Mouse (Mus musculus): ENCODE measurements around the gene Otulin. TPM values are rescaled to one million over a fixed set of nuclear protein-coding genes. Genes with fewer than 3 reads are reported as not detected.

The Otulin gene
- total and polyA plus RNA-seq, 3 experiments: 65.5 to 70.6 TPM; not detected in 1

- Histone ChIP-seq H3K4me3 (ENCODE audit: control insufficient read depth in 1 of 2, insufficient read depth in 1 of 2, low read depth in 2 of 2, low read length in 2 of 2) (no peak overlapping the region), H3K4me1 (ENCODE audit: control insufficient read depth in 1 of 2, insufficient read depth in 2 of 2, low read length in 2 of 2) (no peaks in the 10 kb centered on the region), H3K9ac (ENCODE audit: control insufficient read depth, low read depth, low read length, poor library complexity, severe bottlenecking) (no peak overlapping the region), H3K27me3 (ENCODE audit: control insufficient read depth in 1 of 2, insufficient read depth in 2 of 2, low read length in 2 of 2) (no peaks in the 10 kb centered on the region), H3K36me3 (ENCODE audit: control insufficient read depth in 1 of 2, insufficient read depth in 2 of 2, low read length in 2 of 2) (no peaks in the 10 kb centered on the region; a peak in 1 of 4 replicates), H3K27ac (ENCODE audit: control insufficient read depth, low read depth, low read length) (no peak overlapping the region), H3K9me3 (replicated peaks; ENCODE audit: insufficient read depth, low read length) (no peaks in the 10 kb centered on the region), H3K79me2 (ENCODE audit: control insufficient read depth, insufficient read depth, low read length, poor library complexity) (no peaks in the 10 kb centered on the region)
- TF ChIP-seq SMC3 (IDR thresholded peaks at IDR 0.05; ENCODE audit: low read depth, low read length) (no peak), GABPA (IDR thresholded peaks at IDR 0.05; ENCODE audit: low read depth, low read length) (no peak), USF2 (IDR thresholded peaks at IDR 0.05; ENCODE audit: borderline replicate concordance in 1 of 2, insufficient read depth in 1 of 2, low read depth in 1 of 2, low read length in 2 of 2) (no peak), SIN3A (IDR thresholded peaks at IDR 0.05; ENCODE audit: low read length) (no peak), ZMIZ1 (IDR thresholded peaks at IDR 0.05; ENCODE audit: low read depth, low read length) (no peak), RCOR1 (IDR thresholded peaks at IDR 0.05; ENCODE audit: low read depth, low read length) (no peak), CHD1 (IDR thresholded peaks at IDR 0.05; ENCODE audit: low read depth, low read length) (no peak), CTCF (IDR thresholded peaks at IDR 0.05 in 2 of 3, conservative IDR thresholded peaks at IDR 0.05 in 1 of 3; ENCODE audit: control insufficient read depth in 1 of 3, insufficient read depth in 1 of 3, low read depth in 2 of 3, low read length in 3 of 3, poor library complexity in 1 of 3, severe bottlenecking in 1 of 3) (no peak), ZC3H11A (IDR thresholded peaks at IDR 0.05; ENCODE audit: low read depth, low read length) (no peak), EP300 (IDR thresholded peaks at IDR 0.05; ENCODE audit: low read depth in 1 of 2, low read length in 2 of 2) (no peak), GATA1 (IDR thresholded peaks at IDR 0.05; ENCODE audit: low read depth, low read length) (no peak), ELF1 (IDR thresholded peaks at IDR 0.05; ENCODE audit: low read depth, low read length) (no peak), UBTF (IDR thresholded peaks at IDR 0.05; ENCODE audit: borderline replicate concordance, insufficient read depth, low read depth, low read length) (no peak), MYB (IDR thresholded peaks at IDR 0.05; ENCODE audit: low read depth, low read length) (no peak), CHD2 (IDR thresholded peaks at IDR 0.05; ENCODE audit: low read length) (no peak), MAZ (IDR thresholded peaks at IDR 0.05; ENCODE audit: low read depth, low read length) (no peak), ZKSCAN1 (IDR thresholded peaks at IDR 0.05; ENCODE audit: low read depth, low read length) (no peak), E2F4 (IDR thresholded peaks at IDR 0.05; ENCODE audit: borderline replicate concordance, low read depth, low read length) (no peak), POLR2AphosphoS2 (IDR thresholded peaks at IDR 0.05; ENCODE audit: low read length) (no peak), TCF12 (IDR thresholded peaks at IDR 0.05; ENCODE audit: low read depth, low read length) (no peak)
- DNase-seq (ENCODE audit: low read depth, low spot score): no peak
These were observed 26.1 kb upstream of the Otulin start for GRCm38 (mm10) chr15:27656626-27657025.

DNA sequence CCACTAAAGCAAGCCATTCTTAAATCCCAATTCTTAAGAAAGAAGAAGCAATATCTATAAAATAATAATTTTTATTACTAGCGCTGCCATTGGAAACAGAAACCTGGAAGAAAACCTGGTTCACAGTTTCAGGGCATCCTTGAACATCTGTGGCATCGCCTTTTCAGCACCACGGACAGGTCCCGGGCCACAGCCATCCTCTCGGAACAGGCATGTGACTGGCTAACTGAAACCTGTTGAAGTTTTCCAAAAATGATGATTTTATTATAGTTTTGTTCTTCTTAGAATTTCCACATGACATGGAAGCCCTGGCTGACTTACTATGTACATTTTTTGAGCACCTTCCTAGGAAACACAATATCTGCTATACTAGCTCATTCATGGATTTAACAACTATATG lies 24.5 kb upstream of the Otulin start:
- no peak overlapping the region for H3K27ac ChIP-seq (ENCODE audit: control insufficient read depth, low read depth, low read length)
- no peak overlapping the region for H3K9ac ChIP-seq (ENCODE audit: control insufficient read depth, low read depth, low read length, poor library complexity, severe bottlenecking)
- no peaks in the 10 kb centered on the region for H3K27me3 ChIP-seq (ENCODE audit: control insufficient read depth in 1 of 2, insufficient read depth in 2 of 2, low read length in 2 of 2)
- H3K36me3 ChIP-seq (ENCODE audit: control insufficient read depth in 1 of 2, insufficient read depth in 2 of 2, low read length in 2 of 2): no peaks in the 10 kb centered on the region; a peak in 1 of 4 replicates
- no peak overlapping the region for H3K4me3 ChIP-seq (ENCODE audit: control insufficient read depth in 1 of 2, insufficient read depth in 1 of 2, low read depth in 2 of 2, low read length in 2 of 2)
- peak; percentile 76 for DNase-seq (ENCODE audit: low read depth, low spot score)
- no peaks in the 10 kb centered on the region for H3K79me2 ChIP-seq (ENCODE audit: control insufficient read depth, insufficient read depth, low read length, poor library complexity)
- no peaks in the 10 kb centered on the region for H3K4me1 ChIP-seq (ENCODE audit: control insufficient read depth in 1 of 2, insufficient read depth in 2 of 2, low read length in 2 of 2)
- H3K9me3 ChIP-seq (replicated peaks; ENCODE audit: insufficient read depth, low read length): no peaks in the 10 kb centered on the region
- TF ChIP-seq UBTF (IDR thresholded peaks at IDR 0.05; ENCODE audit: borderline replicate concordance, insufficient read depth, low read depth, low read length) (no peak), MXI1 (IDR thresholded peaks at IDR 0.05; ENCODE audit: low read depth, low read length) (peak; percentile 95), ZC3H11A (IDR thresholded peaks at IDR 0.05; ENCODE audit: low read depth, low read length) (no peak), CHD1 (IDR thresholded peaks at IDR 0.05; ENCODE audit: low read depth, low read length) (no peak), HCFC1 (IDR thresholded peaks at IDR 0.05; ENCODE audit: low read depth, low read length) (no peak), ZNF384 (IDR thresholded peaks at IDR 0.05; ENCODE audit: low read depth, low read length) (no peak), MYC (IDR thresholded peaks at IDR 0.05; ENCODE audit: low read depth, low read length) (0 out of 2 replicates have a peak, but pooled peaks have one; percentile 39), MEF2A (IDR thresholded peaks at IDR 0.05; ENCODE audit: extremely low read depth, insufficient replicate concordance, low read depth, low read length, poor library complexity, severe bottlenecking) (no peak), ZMIZ1 (IDR thresholded peaks at IDR 0.05; ENCODE audit: low read depth, low read length) (no peak), USF1 (IDR thresholded peaks at IDR 0.05; ENCODE audit: low read depth, low read length) (peak; percentile 58), MAFK (IDR thresholded peaks at IDR 0.05; ENCODE audit: borderline replicate concordance, low read depth, low read length) (no peak), USF2 (IDR thresholded peaks at IDR 0.05; ENCODE audit: borderline replicate concordance in 1 of 2, insufficient read depth in 1 of 2, low read depth in 1 of 2, low read length in 2 of 2) (no peak), ZKSCAN1 (IDR thresholded peaks at IDR 0.05; ENCODE audit: low read depth, low read length) (no peak), CTCF (IDR thresholded peaks at IDR 0.05 in 2 of 3, conservative IDR thresholded peaks at IDR 0.05 in 1 of 3; ENCODE audit: control insufficient read depth in 1 of 3, insufficient read depth in 1 of 3, low read depth in 2 of 3, low read length in 3 of 3, poor library complexity in 1 of 3, severe bottlenecking in 1 of 3) (no peak), RCOR1 (IDR thresholded peaks at IDR 0.05; ENCODE audit: low read depth, low read length) (no peak), GABPA (IDR thresholded peaks at IDR 0.05; ENCODE audit: low read depth, low read length) (no peak), NRF1 (IDR thresholded peaks at IDR 0.05; ENCODE audit: insufficient read depth, low read depth, low read length, poor library complexity, severe bottlenecking) (no peak), MAX (IDR thresholded peaks at IDR 0.05; ENCODE audit: low read length) (peak; percentile 37; the same call in 1 of the 2 replicates), CHD2 (IDR thresholded peaks at IDR 0.05; ENCODE audit: low read length) (no peak)

Measured in MEL (cell line).